Mouse (Mus musculus) small intestine, adult 2 months (tissue): ENCODE results near the gene Mob4.

ENCODE experiments used
- CTCF ChIP-seq: fragments of 200-500 bp; IDR thresholded peaks from 2 replicates; pipeline ENCODE4 v1.5.1; 2012; ENCODE audit warnings: low read depth, mild to moderate bottlenecking, control low read depth, inconsistent platforms, low read length, moderate library complexity, mixed read lengths; ENCODE audit not compliant: insufficient replicate concordance, insufficient read length; ENCODE audit errors: extremely low read depth
- POLR2A ChIP-seq: fragments of 200-500 bp; IDR thresholded peaks from 2 replicates; pipeline ENCODE4 v1.6.1; 2012; ENCODE audit warnings: low read depth, mild to moderate bottlenecking, control low read depth, inconsistent platforms, low read length, moderate library complexity

- TF ChIP-seq CTCF: no peak
- no peak for TF ChIP-seq POLR2A
Measured at GRCm38 (mm10) chr1:55130190-55130916, 678 bp upstream of the Mob4 start.
